21 mouse cellular contexts compared by ENCODE assay signal in genomic region chr13:58534861-58535260, GRCm38 (mm10).
DNase-seq lines count a peak whose midpoint lies in the region; ATAC-seq and TF ChIP-seq lines count a peak whose summit lies in the region.
"Had no signal": no experiment of that assay in that cellular context is flagged by ENCODE, and none has a peak within 500 bp of the region (broad histone marks: within the 10 kb centered on the region; RNA-seq: fewer than 3 reads in every experiment).

No protein-coding gene starts in this region.

- H3K79me2 ChIP-seq in C2C12 (ENCODE audit: control insufficient read depth, insufficient read depth) = no peaks in the 10 kb centered on the region

- no peaks in the 10 kb centered on the region for H3K79me3 ChIP-seq in C2C12 (ENCODE audit: low read depth)

- H3K9me3 ChIP-seq in liver, embryonic 13.5 days (replicated peaks) = no peaks in the 10 kb centered on the region
- H3K9me3 ChIP-seq: embryonic facial prominence, embryonic 12.5 days; forebrain, embryonic 12.5 days; hindbrain, embryonic 13.5 days had no signal

- H3ac ChIP-seq in C2C12 (ENCODE audit: control insufficient read depth, insufficient read length, low read depth) = peak overlapping the region; percentile 55

- H3K4me1 ChIP-seq in liver, embryonic 13.5 days (replicated peaks) = peaks cover 59% of the 10 kb centered on the region
- peaks cover 10% of the 10 kb centered on the region for H3K4me1 ChIP-seq in embryonic fibroblast, embryonic 13.5 days (ENCODE audit: control insufficient read depth, insufficient read depth, low read length)
- no peaks in the 10 kb centered on the region for H3K4me1 ChIP-seq in kidney, adult 2 months (ENCODE audit: control insufficient read depth, insufficient read depth, low read length)
- H3K4me1 ChIP-seq: embryonic facial prominence, embryonic 12.5 days; forebrain, embryonic 12.5 days; hindbrain, embryonic 13.5 days had no signal

- TF ChIP-seq POLR2A in embryonic fibroblast, embryonic 13.5 days (IDR thresholded peaks at IDR 0.05; ENCODE audit: low read depth, low read length) = no peak
- no peak for TF ChIP-seq POLR2A in kidney, adult 2 months (IDR thresholded peaks at IDR 0.05; ENCODE audit: low read depth, low read length)

- no peak overlapping the region for H3K4me2 ChIP-seq in liver, embryonic 13.5 days
- H3K4me2 ChIP-seq: embryonic facial prominence, embryonic 12.5 days; forebrain, embryonic 12.5 days; hindbrain, embryonic 13.5 days had no signal

- no peak for ATAC-seq in liver, embryonic 13.5 days (ENCODE audit: low read depth)
- ATAC-seq: forebrain, embryonic 16.5 days; hindbrain, postnatal 0 days had no signal

- no peak overlapping the region for H3K4me3 ChIP-seq in liver, embryonic 13.5 days (replicated peaks)
- H3K4me3 ChIP-seq in C2C12 (ENCODE audit: insufficient read depth, poor library complexity, severe bottlenecking) = no peak overlapping the region
- H3K4me3 ChIP-seq in embryonic fibroblast, embryonic 13.5 days (ENCODE audit: insufficient read depth, low read length) = no peak overlapping the region
- no peak overlapping the region for H3K4me3 ChIP-seq in kidney, adult 2 months (ENCODE audit: insufficient read depth, low read depth, low read length)
- H3K4me3 ChIP-seq: embryonic facial prominence, embryonic 12.5 days; forebrain, embryonic 12.5 days; hindbrain, embryonic 13.5 days had no signal

- H3K27me3 ChIP-seq in liver, embryonic 13.5 days = no peaks in the 10 kb centered on the region
- H3K27me3 ChIP-seq in C2C12 (ENCODE audit: control insufficient read depth, insufficient read depth, insufficient read length) = no peaks in the 10 kb centered on the region
- no peaks in the 10 kb centered on the region for H3K27me3 ChIP-seq in kidney, adult 2 months (replicated peaks; ENCODE audit: control insufficient read depth, insufficient read depth, low read length)
- H3K27me3 ChIP-seq: CH12.LX; embryonic facial prominence, embryonic 12.5 days; forebrain, embryonic 12.5 days; hindbrain, embryonic 13.5 days had no signal

- peak overlapping the region; percentile 18; the same call in 1 of the 2 replicates for H3K27ac ChIP-seq in liver, embryonic 13.5 days
- H3K27ac ChIP-seq in embryonic fibroblast, embryonic 13.5 days (ENCODE audit: insufficient read depth, low read length) = peak overlapping the region; percentile 96
- H3K27ac ChIP-seq in kidney, adult 2 months (ENCODE audit: insufficient read depth, low read depth, low read length) = no peak overlapping the region
- H3K27ac ChIP-seq: embryonic facial prominence, embryonic 12.5 days; forebrain, embryonic 12.5 days; hindbrain, embryonic 13.5 days; hindbrain, postnatal 0 days had no signal

- TF ChIP-seq CTCF in C2C12 (IDR thresholded peaks at IDR 0.05; ENCODE audit: control insufficient read depth, insufficient read depth, insufficient read length) = no peak
- TF ChIP-seq CTCF in embryonic fibroblast, embryonic 13.5 days (IDR thresholded peaks at IDR 0.05; ENCODE audit: borderline replicate concordance, insufficient read depth, low read length) = no peak
- TF ChIP-seq CTCF in kidney, adult 2 months (conservative IDR thresholded peaks at IDR 0.05; ENCODE audit: insufficient read depth, insufficient read length, low read depth, low read length) = no peak

- WGBS in liver, embryonic 13.5 days (ENCODE audit: insufficient replicate concordance) = 57% methylated on average over 3 of the region's 3 CpGs
- WGBS in kidney, adult 2 months = 74% methylated on average over 3 of the region's 3 CpGs

- H3K9ac ChIP-seq in liver, embryonic 13.5 days = no peak overlapping the region
- H3K9ac ChIP-seq: embryonic facial prominence, embryonic 12.5 days; forebrain, embryonic 12.5 days; hindbrain, embryonic 13.5 days had no signal

- no peaks in the 10 kb centered on the region; the same call in 1 of the 2 replicates for H3K36me3 ChIP-seq in liver, embryonic 13.5 days
- no peaks in the 10 kb centered on the region for H3K36me3 ChIP-seq in C2C12 (ENCODE audit: control insufficient read depth, insufficient read depth)
- H3K36me3 ChIP-seq in kidney, adult 2 months (ENCODE audit: control insufficient read depth, insufficient read depth, low read length) = no peaks in the 10 kb centered on the region
- H3K36me3 ChIP-seq: embryonic facial prominence, embryonic 12.5 days; forebrain, embryonic 12.5 days; hindbrain, embryonic 13.5 days had no signal

- no peak for DNase-seq in liver, embryonic 13.5 days
- DNase-seq in liver (no peak), R1 (ENCODE audit: low read depth, low spot score) (peak; percentile 32), MN1 (ENCODE audit: low spot score) (no peak)
- DNase-seq in gastrocnemius, postnatal 10 days = no peak
- no peak for DNase-seq in kidney, adult 2 months
- DNase-seq: adrenal gland, adult 2 months; adrenal gland, postnatal 25 days; cerebellum, adult 8-10 months; cerebellum, postnatal 14 days; embryo, embryonic 11 days; gastrocnemius, postnatal 25 days; heart, postnatal 14 days had no signal

TF ChIP-seq in C2C12, 6 proteins besides CTCF, POLR2A, EP300 and RAD21:
- TF ChIP-seq MYOG (IDR thresholded peaks at IDR 0.05; ENCODE audit: control insufficient read depth, extremely low read depth, insufficient read length) (no peak), MAX (IDR thresholded peaks at IDR 0.05) (no peak), FOSL1 (IDR thresholded peaks at IDR 0.05; ENCODE audit: insufficient read depth, low read length, poor library complexity, severe bottlenecking) (no peak), USF1 (IDR thresholded peaks at IDR 0.05; ENCODE audit: low read depth) (no peak), CEBPB (IDR thresholded peaks at IDR 0.05; ENCODE audit: low read depth) (no peak), MYOD1 (IDR thresholded peaks at IDR 0.05; ENCODE audit: control insufficient read depth, insufficient read length, low read depth) (no peak)
